Mouse (Mus musculus): Measurements from ENCODE around the gene Ccdc96. TPM values are rescaled to one million over a fixed set of nuclear protein-coding genes. Genes with fewer than 3 reads are reported as not detected.

Gene Ccdc96
- total RNA-seq, 2 experiments from 2014 or later: 0.79 to 1.3 TPM

DNA sequence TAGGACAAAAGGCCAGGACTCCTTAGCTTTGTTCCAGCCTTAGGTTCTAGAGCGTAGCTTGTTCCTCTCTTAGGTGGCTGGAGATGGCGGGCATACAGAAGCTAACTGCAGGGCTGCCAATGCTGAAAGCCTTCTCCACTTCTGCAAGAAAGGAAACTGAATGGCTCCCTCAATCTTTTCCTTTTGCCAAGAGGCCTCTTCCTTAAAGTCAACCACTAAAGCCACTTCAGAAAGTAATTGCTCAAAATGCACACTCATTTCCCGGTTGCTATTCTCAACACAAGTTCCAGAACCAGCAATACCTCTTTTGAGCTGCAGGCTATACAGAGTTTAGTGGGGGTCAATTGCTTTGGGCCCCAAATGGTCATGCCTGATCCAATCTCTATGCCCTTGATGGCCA is 6.9 kb upstream of the Ccdc96 start:
- intact Hi-C loops (cut with DNase I): no loop called here
- TF ChIP-seq CTCF (IDR thresholded peaks at IDR 0.05): no peak
- no peak for DNase-seq (ENCODE audit: extremely low spot score in 1 of 2, low spot score in 2 of 2)
- H3K4me3 ChIP-seq: no peak overlapping the region
- H3K27ac ChIP-seq: no peak overlapping the region

GRCm38 (mm10) chr5:36478540-36479420 is 5.6 kb upstream of the Ccdc96 start:
- intact Hi-C loops (cut with DNase I): no loop called here
- H3K27ac ChIP-seq: no peak overlapping the region
- no peak overlapping the region for H3K4me3 ChIP-seq
- TF ChIP-seq CTCF (IDR thresholded peaks at IDR 0.05): no peak
- no peak for DNase-seq (ENCODE audit: extremely low spot score in 1 of 2, low spot score in 2 of 2)

DNA sequence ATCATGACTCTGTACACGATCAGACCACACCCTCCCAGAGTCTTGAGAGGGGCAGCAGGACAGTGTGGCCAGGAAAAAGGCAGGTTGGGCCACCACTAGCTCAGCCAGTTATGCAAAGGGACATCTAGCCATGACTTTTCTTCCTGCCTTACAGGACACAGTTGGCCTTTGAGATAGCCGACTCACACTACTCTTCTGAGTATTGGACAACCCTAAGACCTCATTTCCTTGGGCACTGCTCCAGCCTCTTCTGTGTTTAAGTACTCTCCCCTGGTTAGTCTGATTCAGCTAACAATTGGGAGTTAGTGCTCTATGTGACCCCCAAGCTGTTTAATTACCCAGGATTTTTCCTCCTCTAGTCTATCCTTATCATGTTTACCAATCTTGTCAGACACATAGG is 4.7 kb upstream of the Ccdc96 start:
- no peak for DNase-seq (ENCODE audit: extremely low spot score in 1 of 2, low spot score in 2 of 2)
- no peak overlapping the region for H3K4me3 ChIP-seq
- no peak for TF ChIP-seq CTCF (IDR thresholded peaks at IDR 0.05)
- intact Hi-C loops (cut with DNase I): loop anchor here (5.0 kb wide), 2 partner anchors 103 to 263 kb away; no protein-coding TSS in a partner anchor
- H3K27ac ChIP-seq: no peak overlapping the region

GRCm38 (mm10) chr5:36480398-36480797 is 4.0 kb upstream of the Ccdc96 start:
- H3K4me3 ChIP-seq: no peak overlapping the region
- no peak overlapping the region for H3K27ac ChIP-seq
- no peak for DNase-seq (ENCODE audit: extremely low spot score in 1 of 2, low spot score in 2 of 2)
- intact Hi-C loops (cut with DNase I): loop anchor here (5.0 kb wide), 2 partner anchors 102 to 262 kb away; no protein-coding TSS in a partner anchor
- TF ChIP-seq CTCF (IDR thresholded peaks at IDR 0.05): no peak

DNA sequence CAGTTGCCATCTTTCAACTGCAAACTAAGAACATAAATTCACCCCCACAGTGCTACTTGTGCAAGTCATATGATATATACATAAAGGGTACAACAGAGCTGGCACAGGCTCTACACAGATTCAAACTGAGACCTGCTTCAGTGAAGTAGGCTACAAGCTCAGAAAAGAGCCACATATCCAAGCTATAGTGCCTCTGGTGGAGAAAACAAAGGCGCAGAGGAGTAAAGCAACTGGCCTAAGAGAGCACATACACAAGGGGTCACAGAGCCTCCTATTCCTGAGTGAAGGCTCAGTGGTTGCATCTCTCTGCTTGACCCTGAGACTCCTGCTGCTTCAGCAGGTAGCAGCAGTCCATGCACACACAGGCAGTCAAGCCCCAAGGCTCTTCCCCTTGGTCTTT is 3.3 kb upstream of the Ccdc96 start:
- H3K4me3 ChIP-seq: no peak overlapping the region
- intact Hi-C loops (cut with DNase I): loop anchor here (5.0 kb wide), 2 partner anchors 101 to 261 kb away; no protein-coding TSS in a partner anchor
- no peak overlapping the region for H3K27ac ChIP-seq
- no peak for DNase-seq (ENCODE audit: extremely low spot score in 1 of 2, low spot score in 2 of 2)
- TF ChIP-seq CTCF (IDR thresholded peaks at IDR 0.05): peak; percentile 17; the same call in 1 of the 2 replicates

DNA sequence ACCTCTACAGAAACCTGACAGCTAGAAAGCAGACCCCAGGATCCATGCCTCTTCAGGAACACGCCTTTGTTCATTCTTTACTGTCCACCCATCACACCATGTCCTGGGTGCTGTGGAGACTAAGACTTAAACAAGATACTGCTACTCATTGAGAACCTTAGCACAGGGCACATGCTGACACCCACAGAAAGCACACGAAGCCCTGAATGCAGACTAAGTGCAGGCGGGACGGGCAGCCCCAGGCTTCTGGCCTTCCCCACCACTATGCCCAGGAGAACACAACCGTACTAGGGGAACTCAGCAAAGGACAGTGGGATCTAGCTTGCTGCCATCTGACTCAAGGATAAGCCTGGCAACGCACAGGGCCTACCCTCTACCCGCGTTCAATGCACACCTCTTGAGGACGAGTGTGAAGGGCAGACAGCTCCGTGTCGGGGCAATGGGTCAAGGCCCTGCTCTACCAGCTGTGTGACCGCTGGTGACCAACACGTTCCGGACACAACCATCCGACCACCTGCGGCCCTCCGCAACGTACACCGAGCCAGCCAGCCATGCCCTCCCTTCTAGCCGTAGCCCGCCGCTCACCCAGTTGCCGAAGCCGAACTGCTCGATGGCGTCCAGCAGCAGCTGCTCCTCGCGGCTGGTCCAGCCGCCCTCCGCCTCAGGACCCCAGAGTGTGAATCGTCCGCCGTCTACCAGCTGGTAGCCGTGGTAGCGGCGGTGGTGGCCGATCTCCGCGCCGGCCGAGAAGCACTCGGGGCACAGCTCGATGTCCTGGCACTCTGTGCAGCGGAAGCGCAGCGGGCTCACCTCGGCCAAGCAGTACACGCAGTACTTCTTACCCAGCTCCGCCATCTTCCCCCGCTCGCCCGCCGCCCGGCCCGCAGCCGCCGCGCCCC is 936 bp upstream of the Ccdc96 start:
- Histone ChIP-seq H3K27ac (peak overlapping the region; percentile 92), H3K4me3 (peak overlapping the region; percentile 97)
- intact Hi-C loops (cut with DNase I): loop anchor here (5.0 kb wide), 2 partner anchors 99 to 259 kb away; no protein-coding TSS in a partner anchor
- no peak for TF ChIP-seq CTCF (IDR thresholded peaks at IDR 0.05)
- DNase-seq (ENCODE audit: extremely low spot score in 1 of 2, low spot score in 2 of 2): peak; percentile 39 to 43

DNA sequence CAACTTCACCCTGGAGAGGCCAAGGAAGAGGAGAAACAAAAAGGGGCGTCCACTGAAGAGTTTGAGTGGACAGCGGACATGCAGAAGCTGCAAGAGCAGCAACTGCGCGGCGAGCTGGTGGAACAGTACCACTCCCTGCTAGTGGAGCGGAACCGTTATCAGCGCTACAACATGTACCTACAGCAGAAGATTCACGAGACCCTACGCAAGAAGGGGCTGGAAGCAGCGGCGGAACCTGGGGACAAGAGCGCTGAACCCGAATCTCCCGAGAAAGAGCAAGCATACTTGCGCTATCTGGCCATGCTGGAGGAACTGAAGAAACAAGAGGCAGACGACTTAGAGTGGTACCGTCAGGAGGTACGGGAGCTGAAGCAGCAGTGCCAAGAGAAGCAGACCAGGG is 918 bp downstream of the Ccdc96 start:
- TF ChIP-seq CTCF (IDR thresholded peaks at IDR 0.05): no peak
- H3K27ac ChIP-seq: no peak overlapping the region
- H3K4me3 ChIP-seq: no peak overlapping the region
- DNase-seq (ENCODE audit: extremely low spot score in 1 of 2, low spot score in 2 of 2): no peak
- intact Hi-C loops (cut with DNase I): no loop called here

DNA sequence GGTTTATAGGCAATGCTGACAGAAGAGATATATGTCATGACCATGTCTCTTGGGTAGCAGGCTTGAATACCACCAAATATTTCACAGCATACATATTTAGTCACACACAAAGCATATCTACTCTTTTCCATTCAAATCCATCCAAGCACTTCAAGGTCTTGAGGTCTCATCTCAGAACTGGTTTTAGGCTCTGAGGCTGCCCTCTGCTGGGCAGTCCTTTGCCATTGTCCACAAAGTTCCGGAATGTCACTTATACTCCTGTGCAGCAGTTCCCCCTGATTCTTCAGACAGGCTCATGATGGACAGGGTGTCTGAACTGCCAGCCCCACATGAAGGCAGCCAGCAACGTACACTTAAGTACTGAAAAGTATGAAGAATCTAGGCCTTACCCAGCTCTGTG is 4.8 kb downstream of the Ccdc96 start:
- Histone ChIP-seq H3K4me3 (no peak overlapping the region), H3K27ac (no peak overlapping the region)
- peak; percentile 56 for TF ChIP-seq CTCF (IDR thresholded peaks at IDR 0.05)
- no peak for DNase-seq (ENCODE audit: extremely low spot score in 1 of 2, low spot score in 2 of 2)
- intact Hi-C loops (cut with DNase I): no loop called here

DNA sequence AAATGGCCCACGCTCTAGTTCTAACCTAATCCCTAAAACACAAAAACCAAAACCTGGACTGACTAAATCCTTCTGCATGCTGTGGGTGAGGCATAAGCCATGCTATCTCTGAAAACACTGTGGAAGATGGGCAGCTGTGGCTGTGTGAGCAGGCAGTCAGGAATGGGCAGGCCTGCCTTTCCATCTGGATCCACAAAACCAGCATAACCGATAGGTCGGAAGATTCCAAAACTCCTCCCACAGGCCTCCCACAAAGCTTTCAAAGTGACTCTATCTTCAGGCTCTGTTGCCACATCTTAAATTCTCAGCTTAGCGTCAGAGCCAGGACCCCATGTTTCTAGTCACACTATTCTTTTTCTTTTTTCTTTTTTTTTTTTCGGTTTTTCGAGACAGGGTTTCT is 9.5 kb downstream of the Ccdc96 start:
- TF ChIP-seq CTCF (IDR thresholded peaks at IDR 0.05): no peak
- peak overlapping the region; percentile 33 for H3K27ac ChIP-seq
- intact Hi-C loops (cut with DNase I): no loop called here
- no peak for DNase-seq (ENCODE audit: extremely low spot score in 1 of 2, low spot score in 2 of 2)
- H3K4me3 ChIP-seq: no peak overlapping the region

DNA sequence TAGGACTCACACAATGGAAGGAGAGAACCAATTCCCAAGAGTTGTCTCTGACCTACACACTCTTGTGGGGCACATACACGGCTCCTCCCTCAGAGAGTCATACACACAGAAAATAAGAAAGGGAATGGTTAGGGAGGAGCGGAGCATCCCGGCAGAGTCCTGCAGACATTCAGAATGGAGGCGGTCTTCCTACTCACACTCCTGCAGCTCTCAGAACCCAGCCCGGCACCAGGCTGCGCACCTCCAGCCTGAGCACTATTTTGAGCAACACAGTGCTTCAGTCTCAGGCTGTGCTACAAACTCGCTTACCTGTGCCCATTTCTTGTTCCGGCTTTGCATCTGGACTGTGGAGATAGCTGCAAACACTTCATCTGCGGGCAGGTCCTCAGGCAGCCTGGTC is 10.3 kb downstream of the Ccdc96 start:
- intact Hi-C loops (cut with DNase I): no loop called here
- no peak for DNase-seq (ENCODE audit: extremely low spot score in 1 of 2, low spot score in 2 of 2)
- no peak overlapping the region for H3K4me3 ChIP-seq
- TF ChIP-seq CTCF (IDR thresholded peaks at IDR 0.05): no peak
- no peak overlapping the region for H3K27ac ChIP-seq

DNA sequence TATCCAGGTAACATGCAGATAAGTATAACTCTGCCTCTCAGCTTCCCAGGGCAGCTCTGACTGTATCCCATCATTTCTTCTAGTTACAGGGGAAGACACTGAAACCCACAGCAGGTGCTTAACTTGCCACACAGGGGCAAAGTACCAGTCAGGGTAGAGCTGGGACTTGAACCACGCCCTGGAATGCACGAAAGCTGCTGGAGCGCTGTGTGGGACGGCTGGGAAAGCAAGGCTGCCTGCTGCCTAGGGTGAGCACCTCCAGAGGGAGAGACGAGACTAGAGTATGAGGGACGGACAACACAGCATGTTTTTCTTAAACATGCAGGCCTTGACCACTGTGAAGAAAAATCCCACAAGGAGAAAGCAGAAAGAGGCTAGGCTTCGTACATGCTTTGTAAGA is 20.8 kb downstream of the Ccdc96 start:
- Histone ChIP-seq H3K27ac (no peak overlapping the region), H3K4me3 (no peak overlapping the region)
- no peak for TF ChIP-seq CTCF (IDR thresholded peaks at IDR 0.05)
- no peak for DNase-seq (ENCODE audit: extremely low spot score in 1 of 2, low spot score in 2 of 2)
- intact Hi-C loops (cut with DNase I): no loop called here

GRCm38 (mm10) chr5:36505643-36506042 is 21.3 kb downstream of the Ccdc96 start:
- no peak overlapping the region for H3K27ac ChIP-seq
- no peak for DNase-seq (ENCODE audit: extremely low spot score in 1 of 2, low spot score in 2 of 2)
- no peak for TF ChIP-seq CTCF (IDR thresholded peaks at IDR 0.05)
- intact Hi-C loops (cut with DNase I): no loop called here
- no peak overlapping the region for H3K4me3 ChIP-seq

Data from left cerebral cortex, adult 2 months (tissue).